Mouse (Mus musculus): ENCODE results near the gene Zfr. TPM values are rescaled to one million over a fixed set of nuclear protein-coding genes. Genes with fewer than 3 reads are reported as not detected.

Gene Zfr
- 85.9 and 90.7 TPM in 2 replicates for polyA plus RNA-seq (2015; fragmentation: Nextera tagmentation; extraction: Ambion mirVana)

GRCm38 (mm10) chr15:12117242-12118092 lies at the start of gene Zfr:
TSS of gene Zfr (plus strand) at chr15:12117831.
- H3K9me3 ChIP-seq (replicated peaks; ENCODE audit: control insufficient read depth, low read length): no peaks in the 10 kb centered on the region
- H3K27ac ChIP-seq (ENCODE audit: low read length): peak within 1 kb of the TSS; percentile 94
- peak within 1 kb of the TSS; percentile 87 for H3K4me2 ChIP-seq (ENCODE audit: low read depth, low read length)
- peak within 1 kb of the TSS; percentile 87 for H3K4me3 ChIP-seq (replicated peaks; ENCODE audit: low read length)
- peak; percentile 94 for ATAC-seq (ENCODE audit: insufficient read depth, low FRiP score)
- WGBS: under 1% methylated on average over 57 of the region's 59 CpGs
- H3K36me3 ChIP-seq (ENCODE audit: control insufficient read depth, insufficient read depth, low read length): no peaks in the 10 kb centered on the region
- no peaks in the 10 kb centered on the region for H3K27me3 ChIP-seq (ENCODE audit: control insufficient read depth, insufficient read depth, low read length)
- H3K9ac ChIP-seq (ENCODE audit: low read length): peak within 1 kb of the TSS; percentile 100
- H3K4me1 ChIP-seq (ENCODE audit: control insufficient read depth, insufficient read depth, low read length): peaks cover 10% of the 10 kb centered on the region

DNA sequence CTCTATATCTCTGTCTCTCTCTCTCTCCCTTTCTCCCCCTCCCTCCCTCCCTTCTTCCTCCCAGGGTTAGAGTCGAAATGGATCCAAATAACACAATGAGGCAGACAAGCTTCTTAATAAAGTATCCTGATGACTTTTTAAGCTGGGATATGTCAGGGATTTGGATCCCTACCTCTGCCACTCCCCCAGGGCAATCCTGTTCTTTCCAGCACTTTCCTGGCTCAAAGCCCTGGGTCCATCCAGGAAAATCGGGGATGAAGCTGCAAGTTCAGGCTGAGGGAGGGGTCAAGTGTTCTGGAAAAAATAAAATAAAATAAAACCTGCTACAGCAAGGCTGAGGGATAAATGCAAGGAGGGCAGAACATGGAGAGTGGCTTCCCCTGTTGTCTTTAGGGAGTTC lies 49.7 kb upstream of the Zfr start:
- Histone ChIP-seq H3K9me3 (replicated peaks; ENCODE audit: control insufficient read depth, low read length) (0 out of 2 replicates have a peak, but pooled peaks cover 5% of the 10 kb centered on the region), H3K4me3 (replicated peaks; ENCODE audit: low read length) (no peak overlapping the region), H3K27ac (ENCODE audit: low read length) (peak overlapping the region; percentile 81), H3K4me1 (ENCODE audit: control insufficient read depth, insufficient read depth, low read length) (peaks cover 27% of the 10 kb centered on the region), H3K4me2 (ENCODE audit: low read depth, low read length) (no peak overlapping the region), H3K36me3 (ENCODE audit: control insufficient read depth, insufficient read depth, low read length) (no peaks in the 10 kb centered on the region), H3K27me3 (ENCODE audit: control insufficient read depth, insufficient read depth, low read length) (no peaks in the 10 kb centered on the region), H3K9ac (ENCODE audit: low read length) (no peak overlapping the region)
- WGBS: 33% methylated on average over 2 of the region's 2 CpGs
- peak; percentile 35; the same call in 1 of the 2 replicates for ATAC-seq (ENCODE audit: insufficient read depth, low FRiP score)

DNA sequence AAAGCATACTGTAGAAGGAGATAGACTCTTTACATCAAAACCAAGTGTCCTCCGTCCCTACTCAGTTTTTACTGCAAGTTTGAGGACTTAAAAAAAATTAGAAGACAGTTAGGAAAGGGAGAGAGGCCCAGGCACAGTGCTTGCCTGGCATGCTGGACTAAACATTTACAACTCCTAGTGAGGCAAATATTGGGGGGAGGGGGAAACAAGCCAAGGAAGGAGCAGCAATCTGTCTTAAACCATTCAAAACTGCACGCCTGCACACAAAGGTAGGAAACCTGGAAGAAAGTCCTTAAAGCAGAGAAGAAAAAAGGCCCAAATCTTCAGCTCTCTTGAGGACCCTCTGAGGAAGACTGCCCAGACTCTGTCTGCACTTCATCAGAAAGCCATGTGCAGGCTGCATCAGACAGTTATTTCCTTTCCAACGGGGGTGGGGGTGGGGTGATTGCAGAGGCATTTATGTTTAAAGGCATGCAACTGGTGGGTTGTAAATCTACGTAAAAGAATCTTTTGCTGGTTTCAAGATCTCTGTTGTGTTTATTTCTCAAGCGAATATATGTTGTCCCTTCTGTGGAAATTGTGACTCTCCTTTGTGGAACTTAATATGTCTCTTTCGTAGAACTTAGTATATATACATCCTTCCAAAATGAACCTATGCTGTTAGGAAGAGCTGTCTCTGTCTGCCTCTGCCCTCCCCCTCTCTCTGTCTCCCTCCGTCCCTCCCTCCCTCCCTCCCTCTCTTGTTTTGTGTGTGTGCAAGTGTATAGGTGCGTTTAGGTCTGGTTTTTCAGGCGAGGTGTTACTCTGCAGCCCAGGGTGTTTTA lies 49.0 kb upstream of the Zfr start:
- 34% methylated on average over 9 of the region's 9 CpGs for WGBS
- no peak overlapping the region for H3K4me2 ChIP-seq (ENCODE audit: low read depth, low read length)
- no peaks in the 10 kb centered on the region for H3K36me3 ChIP-seq (ENCODE audit: control insufficient read depth, insufficient read depth, low read length)
- no peaks in the 10 kb centered on the region for H3K27me3 ChIP-seq (ENCODE audit: control insufficient read depth, insufficient read depth, low read length)
- H3K27ac ChIP-seq (ENCODE audit: low read length): peak overlapping the region; percentile 81
- no peak overlapping the region for H3K4me3 ChIP-seq (replicated peaks; ENCODE audit: low read length)
- H3K4me1 ChIP-seq (ENCODE audit: control insufficient read depth, insufficient read depth, low read length): peaks cover 27% of the 10 kb centered on the region
- H3K9ac ChIP-seq (ENCODE audit: low read length): no peak overlapping the region
- H3K9me3 ChIP-seq (replicated peaks; ENCODE audit: control insufficient read depth, low read length): 0 out of 2 replicates have a peak, but pooled peaks cover 5% of the 10 kb centered on the region
- ATAC-seq (ENCODE audit: insufficient read depth, low FRiP score): peak; percentile 63; the same call in 1 of the 2 replicates

GRCm38 (mm10) chr15:12072709-12073336 lies 44.8 kb upstream of the Zfr start:
- H3K9me3 ChIP-seq (replicated peaks; ENCODE audit: control insufficient read depth, low read length): 0 out of 2 replicates have a peak, but pooled peaks cover 5% of the 10 kb centered on the region
- no peak overlapping the region for H3K27ac ChIP-seq (ENCODE audit: low read length)
- H3K9ac ChIP-seq (ENCODE audit: low read length): no peak overlapping the region
- no peaks in the 10 kb centered on the region for H3K36me3 ChIP-seq (ENCODE audit: control insufficient read depth, insufficient read depth, low read length)
- H3K4me3 ChIP-seq (replicated peaks; ENCODE audit: low read length): no peak overlapping the region
- no peaks in the 10 kb centered on the region for H3K27me3 ChIP-seq (ENCODE audit: control insufficient read depth, insufficient read depth, low read length)
- peaks cover 10% of the 10 kb centered on the region; the same call in 1 of the 2 replicates for H3K4me1 ChIP-seq (ENCODE audit: control insufficient read depth, insufficient read depth, low read length)
- 86% methylated on average over 7 of the region's 7 CpGs for WGBS
- H3K4me2 ChIP-seq (ENCODE audit: low read depth, low read length): no peak overlapping the region
- ATAC-seq (ENCODE audit: insufficient read depth, low FRiP score): no peak

DNA sequence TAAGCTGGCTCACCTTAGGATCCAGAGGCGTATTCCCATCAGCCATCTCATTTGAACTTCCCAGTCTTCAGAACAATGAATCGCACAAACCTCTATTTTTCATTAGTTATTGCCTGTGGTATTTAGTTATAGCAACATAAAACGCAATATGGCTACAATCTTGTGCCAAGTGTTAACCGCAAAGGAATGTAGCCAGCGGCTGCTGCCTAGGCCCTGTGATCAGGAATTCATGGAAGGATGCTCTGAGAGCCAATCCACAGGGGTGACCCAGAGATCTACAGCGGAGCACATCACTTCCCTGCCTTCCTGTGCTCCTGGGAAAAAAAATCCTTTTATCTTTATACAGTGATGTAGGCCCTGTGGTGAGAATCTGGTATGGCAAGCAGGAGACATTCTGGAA lies 43.2 kb upstream of the Zfr start:
- no peak for ATAC-seq (ENCODE audit: insufficient read depth, low FRiP score)
- Histone ChIP-seq H3K27me3 (ENCODE audit: control insufficient read depth, insufficient read depth, low read length) (no peaks in the 10 kb centered on the region), H3K36me3 (ENCODE audit: control insufficient read depth, insufficient read depth, low read length) (no peaks in the 10 kb centered on the region), H3K4me2 (ENCODE audit: low read depth, low read length) (no peak overlapping the region), H3K27ac (ENCODE audit: low read length) (no peak overlapping the region), H3K4me3 (replicated peaks; ENCODE audit: low read length) (no peak overlapping the region), H3K9me3 (replicated peaks; ENCODE audit: control insufficient read depth, low read length) (0 out of 2 replicates have a peak, but pooled peaks cover 5% of the 10 kb centered on the region), H3K4me1 (ENCODE audit: control insufficient read depth, insufficient read depth, low read length) (no peaks in the 10 kb centered on the region), H3K9ac (ENCODE audit: low read length) (no peak overlapping the region)
- WGBS: 87% methylated on average over 6 of the region's 6 CpGs

DNA sequence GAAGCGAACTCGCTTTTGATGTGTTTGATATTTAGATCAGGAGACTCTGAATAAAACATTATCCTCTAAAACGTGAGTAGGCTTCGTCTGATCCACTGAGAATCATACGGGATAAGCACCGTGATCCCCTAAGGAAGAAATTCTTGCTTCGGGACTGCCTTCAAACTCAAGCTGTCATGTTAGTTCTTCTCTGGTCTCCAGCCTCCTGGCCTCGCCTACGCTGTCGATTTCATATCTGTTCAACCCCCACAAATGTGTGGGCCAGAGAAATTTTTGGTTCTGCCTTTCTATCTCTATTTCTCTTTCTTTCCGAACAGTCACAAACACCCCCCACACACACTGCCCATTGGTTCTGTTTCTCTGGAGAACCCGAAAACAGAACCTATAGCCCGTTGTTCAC lies 35.3 kb upstream of the Zfr start:
- WGBS: 89% methylated on average over 13 of the region's 13 CpGs
- H3K9ac ChIP-seq (ENCODE audit: low read length): no peak overlapping the region
- no peak for ATAC-seq (ENCODE audit: insufficient read depth, low FRiP score)

DNA sequence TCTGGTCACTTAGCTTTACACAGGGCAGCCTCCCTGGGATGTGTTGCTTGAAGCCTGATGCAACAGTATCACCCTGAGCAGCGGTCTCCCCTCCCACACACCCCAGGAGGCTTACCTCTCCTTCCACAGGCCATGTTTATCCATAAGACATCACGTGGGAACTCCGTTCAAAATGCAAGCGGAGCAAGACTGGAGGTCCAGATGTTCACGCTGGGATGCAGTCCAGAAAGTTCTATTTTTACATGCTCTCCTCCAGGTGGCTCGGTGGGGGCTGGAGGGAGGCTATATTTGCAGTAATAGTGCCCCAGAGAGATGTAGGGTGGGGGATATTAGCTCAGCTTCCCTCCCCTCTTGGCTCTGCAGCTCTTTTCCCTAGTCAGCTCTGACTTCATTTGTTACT lies 33.5 kb upstream of the Zfr start:
- H3K4me3 ChIP-seq (replicated peaks; ENCODE audit: low read length): no peak overlapping the region
- no peaks in the 10 kb centered on the region for H3K27me3 ChIP-seq (ENCODE audit: control insufficient read depth, insufficient read depth, low read length)
- H3K36me3 ChIP-seq (ENCODE audit: control insufficient read depth, insufficient read depth, low read length): no peaks in the 10 kb centered on the region
- no peak overlapping the region for H3K9ac ChIP-seq (ENCODE audit: low read length)
- H3K4me1 ChIP-seq (ENCODE audit: control insufficient read depth, insufficient read depth, low read length): 0 out of 2 replicates have a peak, but pooled peaks cover 3% of the 10 kb centered on the region
- no peaks in the 10 kb centered on the region for H3K9me3 ChIP-seq (replicated peaks; ENCODE audit: control insufficient read depth, low read length)
- H3K4me2 ChIP-seq (ENCODE audit: low read depth, low read length): no peak overlapping the region; the same call in 1 of the 2 replicates
- 37% methylated on average over 6 of the region's 6 CpGs for WGBS
- ATAC-seq (ENCODE audit: insufficient read depth, low FRiP score): peak; percentile 91
- peak overlapping the region; percentile 73 for H3K27ac ChIP-seq (ENCODE audit: low read length)

More for the DNA sequence above, 35.3 kb upstream of the Zfr start:
- H3K27ac ChIP-seq (ENCODE audit: low read length): no peak overlapping the region
- H3K27me3 ChIP-seq (ENCODE audit: control insufficient read depth, insufficient read depth, low read length): no peaks in the 10 kb centered on the region
- no peaks in the 10 kb centered on the region for H3K36me3 ChIP-seq (ENCODE audit: control insufficient read depth, insufficient read depth, low read length)
- H3K4me1 ChIP-seq (ENCODE audit: control insufficient read depth, insufficient read depth, low read length): 0 out of 2 replicates have a peak, but pooled peaks cover 3% of the 10 kb centered on the region
- no peaks in the 10 kb centered on the region for H3K9me3 ChIP-seq (replicated peaks; ENCODE audit: control insufficient read depth, low read length)
- no peak overlapping the region for H3K4me2 ChIP-seq (ENCODE audit: low read depth, low read length)
- H3K4me3 ChIP-seq (replicated peaks; ENCODE audit: low read length): no peak overlapping the region

- H3K9me3 ChIP-seq (replicated peaks; ENCODE audit: control insufficient read depth, low read length): no peaks in the 10 kb centered on the region
- H3K27ac ChIP-seq (ENCODE audit: low read length): peak overlapping the region; percentile 73
- no peaks in the 10 kb centered on the region for H3K27me3 ChIP-seq (ENCODE audit: control insufficient read depth, insufficient read depth, low read length)
- H3K36me3 ChIP-seq (ENCODE audit: control insufficient read depth, insufficient read depth, low read length): no peaks in the 10 kb centered on the region
- H3K4me2 ChIP-seq (ENCODE audit: low read depth, low read length): no peak overlapping the region; the same call in 1 of the 2 replicates
- WGBS: 64% methylated on average over 4 of the region's 4 CpGs
- H3K4me3 ChIP-seq (replicated peaks; ENCODE audit: low read length): no peak overlapping the region
- H3K9ac ChIP-seq (ENCODE audit: low read length): no peak overlapping the region
- H3K4me1 ChIP-seq (ENCODE audit: control insufficient read depth, insufficient read depth, low read length): 0 out of 2 replicates have a peak, but pooled peaks cover 3% of the 10 kb centered on the region
- no peak for ATAC-seq (ENCODE audit: insufficient read depth, low FRiP score)
These were observed 32.8 kb upstream of the Zfr start for GRCm38 (mm10) chr15:12084859-12085258.

Measured in stomach, embryonic 16.5 days (tissue).